ENCODE assay signal across 10 mouse cellular contexts in the genomic region with DNA sequence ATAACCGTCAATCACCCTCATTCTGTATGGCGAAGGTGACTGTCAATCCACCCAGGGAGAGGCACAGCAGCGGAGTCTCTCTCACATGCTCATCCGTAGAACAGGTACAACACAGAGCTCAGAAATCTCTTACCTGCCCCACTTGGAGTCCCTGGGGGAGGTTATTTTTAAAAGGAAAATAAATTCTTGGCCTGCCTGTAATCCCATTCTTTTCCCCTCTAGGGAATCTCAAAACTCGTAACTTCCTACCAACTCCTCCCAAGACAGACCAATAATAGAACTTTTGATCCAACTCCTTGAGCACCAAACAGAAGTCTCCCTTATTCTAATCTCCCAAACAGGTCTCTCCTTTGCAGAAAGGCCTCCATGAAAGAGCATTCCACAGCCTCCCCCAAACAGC.
DNase-seq lines count a peak whose midpoint lies in the region; ATAC-seq and TF ChIP-seq lines count a peak whose summit lies in the region.
"Had no signal": no experiment of that assay in that cellular context is flagged by ENCODE, and none has a peak within 500 bp of the region (broad histone marks: within the 10 kb centered on the region; RNA-seq: fewer than 3 reads in every experiment).

No protein-coding gene starts in this region.

- H3K79me2 ChIP-seq in C2C12 (ENCODE audit: control insufficient read depth, insufficient read depth), result peaks cover 64% of the 10 kb centered on the region

- H3K9me3 ChIP-seq in limb, embryonic 12.5 days, result no peaks in the 10 kb centered on the region
- H3K9me3 ChIP-seq: G1E had no signal

- peak overlapping the region; percentile 84 for H3K27ac ChIP-seq in kidney, adult 2 months (ENCODE audit: insufficient read depth, low read depth, low read length)
- peak overlapping the region; percentile 97 for H3K27ac ChIP-seq in brown adipose tissue, adult 24 weeks (replicated peaks; ENCODE audit: low read depth, low read length)
- peak overlapping the region; percentile 91 for H3K27ac ChIP-seq in limb, embryonic 12.5 days

- H3K27me3 ChIP-seq in kidney, adult 2 months (replicated peaks; ENCODE audit: control insufficient read depth, insufficient read depth, low read length), result no peaks in the 10 kb centered on the region
- H3K27me3 ChIP-seq in C2C12 (ENCODE audit: control insufficient read depth, insufficient read depth, insufficient read length), result no peaks in the 10 kb centered on the region
- no peaks in the 10 kb centered on the region for H3K27me3 ChIP-seq in limb, embryonic 12.5 days

- H3K36me3 ChIP-seq in kidney, adult 2 months (ENCODE audit: control insufficient read depth, insufficient read depth, low read length), result peaks cover 28% of the 10 kb centered on the region
- H3K36me3 ChIP-seq in C2C12 (ENCODE audit: control insufficient read depth, insufficient read depth), result peaks cover 41% of the 10 kb centered on the region
- H3K36me3 ChIP-seq in limb, embryonic 12.5 days, result peaks cover 44% of the 10 kb centered on the region
- H3K36me3 ChIP-seq: G1E had no signal

- H3K4me3 ChIP-seq in kidney, adult 2 months (ENCODE audit: insufficient read depth, low read depth, low read length), result no peak overlapping the region
- H3K4me3 ChIP-seq in C2C12 (ENCODE audit: insufficient read depth, poor library complexity, severe bottlenecking), result no peak overlapping the region
- peak overlapping the region; percentile 17; the same call in 1 of the 2 replicates for H3K4me3 ChIP-seq in brown adipose tissue, adult 24 weeks (ENCODE audit: insufficient read depth, low read depth, low read length)
- no peak overlapping the region for H3K4me3 ChIP-seq in limb, embryonic 12.5 days (replicated peaks)

- H3K4me1 ChIP-seq in kidney, adult 2 months (ENCODE audit: control insufficient read depth, insufficient read depth, low read length), result peaks cover 87% of the 10 kb centered on the region
- peaks cover 73% of the 10 kb centered on the region for H3K4me1 ChIP-seq in brown adipose tissue, adult 24 weeks (ENCODE audit: control insufficient read depth, insufficient read depth, insufficient read length, low read length)
- H3K4me1 ChIP-seq in limb, embryonic 12.5 days (replicated peaks), result peaks cover 38% of the 10 kb centered on the region

- no peak for ATAC-seq in limb, embryonic 12.5 days (ENCODE audit: insufficient number of reproducible peaks, insufficient read depth, low FRiP score, low TSS enrichment, low read depth)
- no peak for ATAC-seq in erythroid progenitor cell, adult 5-6 weeks (replicated peaks; ENCODE audit: low FRiP score, poor library complexity, severe bottlenecking)

- 0 out of 2 replicates have a peak overlapping the region, but pooled peaks have one; percentile 13 for H3K4me2 ChIP-seq in limb, embryonic 12.5 days

- H3K9ac ChIP-seq in limb, embryonic 12.5 days (replicated peaks), result no peak overlapping the region

- H3K79me3 ChIP-seq in C2C12 (ENCODE audit: low read depth), result peaks cover 22% of the 10 kb centered on the region

- peak overlapping the region; percentile 8 for H3ac ChIP-seq in C2C12 (ENCODE audit: control insufficient read depth, insufficient read length, low read depth)

- peak; percentile 42 for DNase-seq in kidney, adult 2 months
- DNase-seq in kidney, adult 18-20 months, result no peak
- no peak for DNase-seq in frontal cortex, postnatal 14 days (ENCODE audit: low spot score in 2 of 2)
- DNase-seq in right cerebral cortex, postnatal 14 days, result no peak
- DNase-seq: thymus, postnatal 36 days had no signal

- no peak for TF ChIP-seq CTCF in kidney, adult 2 months (conservative IDR thresholded peaks at IDR 0.05; ENCODE audit: insufficient read depth, insufficient read length, low read depth, low read length)
- no peak for TF ChIP-seq CTCF in C2C12 (IDR thresholded peaks at IDR 0.05; ENCODE audit: control insufficient read depth, insufficient read depth, insufficient read length)

- 43% methylated on average over 5 of the region's 5 CpGs for WGBS in kidney, adult 2 months
- WGBS in limb, embryonic 12.5 days, result 74% methylated on average over 5 of the region's 5 CpGs

- TF ChIP-seq POLR2A in kidney, adult 2 months (IDR thresholded peaks at IDR 0.05; ENCODE audit: low read depth, low read length), result no peak

TF ChIP-seq in C2C12, 6 proteins besides CTCF, POLR2A, EP300 and RAD21:
- TF ChIP-seq FOSL1 (IDR thresholded peaks at IDR 0.05; ENCODE audit: insufficient read depth, low read length, poor library complexity, severe bottlenecking) (no peak), MYOD1 (IDR thresholded peaks at IDR 0.05; ENCODE audit: control insufficient read depth, insufficient read length, low read depth) (no peak), MYOG (IDR thresholded peaks at IDR 0.05; ENCODE audit: control insufficient read depth, extremely low read depth, insufficient read length) (no peak), CEBPB (IDR thresholded peaks at IDR 0.05; ENCODE audit: low read depth) (no peak), USF1 (IDR thresholded peaks at IDR 0.05; ENCODE audit: low read depth) (no peak)
